Mouse (Mus musculus) erythroblast, embryonic 14.5 days (primary cell): ENCODE measurements around the gene Rbm41. TPM values are rescaled to one million over a fixed set of nuclear protein-coding genes. Genes with fewer than 3 reads are reported as not detected.

Experiments used
- H3K27me3 ChIP-seq: 2 replicates; pipeline ENCODE4 v1.6.1; 2012; ENCODE audit warnings: inconsistent platforms; ENCODE audit not compliant: control insufficient read depth
- H3K36me3 ChIP-seq: 2 replicates; pipeline ENCODE4 v1.6.1; 2012; ENCODE audit warnings: mild to moderate bottlenecking, inconsistent platforms; ENCODE audit not compliant: control insufficient read depth
- H3K4me1 ChIP-seq: 2 replicates; pipeline ENCODE4 v1.6.1; 2012; ENCODE audit warnings: inconsistent platforms; ENCODE audit not compliant: control insufficient read depth
- H3K4me3 ChIP-seq: replicated peaks from 2 replicates; pipeline ENCODE3; 2012; ENCODE audit warnings: moderate library complexity, mild to moderate bottlenecking, inconsistent platforms
- H3K9me3 ChIP-seq: 2 replicates; pipeline ENCODE4 v1.6.1; 2012; ENCODE audit warnings: low read length, inconsistent platforms, mixed read lengths; ENCODE audit not compliant: control insufficient read depth
- GATA1 ChIP-seq: IDR thresholded peaks from 2 replicates; pipeline ENCODE4 v1.6.1; 2012; ENCODE audit warnings: low read length, inconsistent platforms, mixed read lengths
- TAL1 ChIP-seq: IDR thresholded peaks from 3 replicates; pipeline ENCODE4 v1.6.1; 2012; ENCODE audit warnings: low read length, inconsistent platforms, mixed read lengths
- polyA plus RNA-seq: library from polyadenylated mRNA; stranded (reverse); fragments of >175 nt; gene quantifications from 2 replicates; pipeline ENCODE4 v1.2.3, GENCODE M21; 2012

The Rbm41 gene
- polyA plus RNA-seq, result 0.08 TPM in 1 of 2 replicates, not detected in the other

DNA sequence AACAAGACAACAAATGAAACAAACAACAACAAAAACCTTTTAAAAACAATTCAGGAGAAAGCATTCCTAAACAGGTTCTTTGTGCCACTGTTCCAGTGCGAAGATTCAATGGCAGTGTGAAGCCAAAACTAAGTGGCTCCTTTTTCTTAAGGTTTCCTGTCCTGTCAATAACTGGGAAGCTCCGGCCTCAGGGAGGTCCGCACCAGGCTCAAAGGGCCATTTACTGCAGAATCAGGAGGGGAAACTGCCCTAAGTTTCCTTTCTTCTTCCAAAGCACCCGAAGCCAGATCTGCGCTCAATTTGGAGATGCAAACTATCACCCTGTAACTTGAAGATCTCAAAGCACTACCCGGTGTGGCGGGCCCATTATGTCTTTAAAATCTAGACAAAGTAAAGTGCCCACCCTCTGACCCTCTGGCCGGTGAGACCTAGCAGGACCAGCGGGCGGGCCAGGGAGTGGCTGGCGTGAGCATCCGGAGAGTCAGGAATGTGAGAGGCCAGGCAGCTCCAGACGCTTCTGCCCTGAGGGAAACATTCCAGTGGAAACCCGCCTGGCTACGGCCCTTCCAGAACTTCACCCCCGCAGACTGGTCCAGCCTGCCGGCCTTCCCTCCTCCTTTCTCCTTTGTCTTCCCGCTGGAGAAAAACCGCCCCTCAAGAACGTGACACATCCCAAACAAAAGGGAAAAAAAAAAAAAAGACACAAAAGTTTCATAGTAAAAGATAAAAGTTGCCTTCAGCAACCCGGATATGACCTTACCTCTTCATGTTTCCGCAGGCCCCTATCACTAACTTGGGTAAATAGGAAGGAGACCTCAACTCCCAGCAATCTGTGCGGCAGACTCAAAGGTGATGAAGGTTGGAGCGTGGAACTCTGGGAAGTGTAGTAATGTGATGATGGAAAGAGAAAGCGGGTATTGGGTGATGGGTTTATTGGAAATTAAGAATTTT, at the start of gene Rbm41:
Gene Rbm41 (minus strand): TSS at position 856 of the 951 bp plus-strand sequence.
- Histone ChIP-seq H3K36me3 (peaks cover 2% of the 10 kb centered on the region), H3K4me1 (0 out of 2 replicates have a peak, but pooled peaks cover 1% of the 10 kb centered on the region), H3K4me3 (peak within 1 kb of the TSS; percentile 70), H3K9me3 (no peaks in the 10 kb centered on the region), H3K27me3 (no peaks in the 10 kb centered on the region)
- TF ChIP-seq TAL1, result no peak
- no peak for TF ChIP-seq GATA1

DNA sequence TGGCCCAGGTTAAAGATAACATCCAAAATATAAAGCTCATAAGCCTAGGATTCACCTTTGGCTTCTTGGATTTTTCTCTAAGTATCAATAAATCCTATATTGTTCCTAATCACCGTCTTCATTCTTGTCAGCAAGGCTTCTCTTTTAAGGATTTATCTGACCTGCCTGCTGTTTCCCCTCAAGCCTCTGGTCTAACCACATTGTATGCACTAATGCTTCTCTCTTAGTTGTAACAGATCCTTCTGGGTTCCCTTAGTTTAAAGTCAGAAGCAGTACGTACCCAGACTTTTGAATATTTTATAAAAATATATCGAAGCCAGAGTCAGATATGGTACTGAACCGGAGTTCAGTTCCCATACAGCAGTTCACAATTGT, 283 bp upstream of the Rbm41 start:
- H3K27me3 ChIP-seq, result no peaks in the 10 kb centered on the region
- H3K4me3 ChIP-seq, result peak overlapping the region; percentile 70
- H3K9me3 ChIP-seq, result no peaks in the 10 kb centered on the region
- no peaks in the 10 kb centered on the region; the same call in none of the 2 replicates for H3K36me3 ChIP-seq
- H3K4me1 ChIP-seq, result 0 out of 2 replicates have a peak, but pooled peaks cover 1% of the 10 kb centered on the region
- TF ChIP-seq TAL1 (no peak), GATA1 (no peak)

DNA sequence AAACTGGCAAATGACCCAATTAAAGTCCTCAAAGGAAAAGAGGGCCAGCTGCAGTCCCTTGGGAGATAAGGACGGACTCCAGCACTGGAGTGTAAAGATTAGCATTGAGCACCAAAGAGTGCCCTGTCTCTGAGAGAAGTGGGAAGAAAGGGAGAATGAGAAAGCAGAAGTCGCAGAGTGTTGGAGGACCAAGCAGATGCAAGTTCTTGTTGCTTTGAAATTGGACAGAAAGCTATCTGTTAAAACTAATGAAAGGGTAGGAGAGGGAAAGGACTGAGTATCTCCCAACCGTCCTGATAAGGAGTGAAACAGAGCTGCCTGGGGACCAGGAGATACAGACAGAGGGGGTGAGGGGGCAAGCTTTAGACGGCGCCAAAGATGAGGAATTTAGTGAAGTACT, 16.3 kb downstream of the Rbm41 start:
- Histone ChIP-seq H3K27me3 (no peaks in the 10 kb centered on the region), H3K9me3 (no peaks in the 10 kb centered on the region), H3K36me3 (peaks cover 3% of the 10 kb centered on the region), H3K4me1 (peaks cover 15% of the 10 kb centered on the region), H3K4me3 (peak overlapping the region; percentile 26)
- peak; percentile 40; the same call in 2 of the 3 replicates for TF ChIP-seq TAL1
- peak; percentile 37; the same call in 1 of the 2 replicates for TF ChIP-seq GATA1

DNA sequence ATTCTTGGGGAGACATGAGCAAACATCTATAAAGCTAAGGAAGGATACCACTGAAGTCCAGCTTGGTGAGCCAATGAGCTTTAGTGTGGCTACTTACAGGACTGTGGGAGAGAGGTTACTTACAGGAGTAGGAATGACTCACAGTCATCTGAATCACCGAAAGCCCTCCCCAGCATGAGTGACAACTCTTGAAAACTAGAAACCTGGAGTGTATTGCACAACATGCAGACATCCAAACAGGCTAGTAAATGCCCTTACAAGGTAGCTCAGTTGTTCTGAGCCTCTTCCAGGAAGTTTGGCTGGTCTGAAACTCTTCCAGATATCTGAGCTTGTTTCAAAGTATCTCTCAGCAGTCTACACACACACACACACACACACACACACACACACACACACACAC, 64.9 kb downstream of the Rbm41 start:
- Histone ChIP-seq H3K36me3 (no peaks in the 10 kb centered on the region), H3K4me1 (no peaks in the 10 kb centered on the region), H3K4me3 (no peak overlapping the region), H3K27me3 (no peaks in the 10 kb centered on the region), H3K9me3 (no peaks in the 10 kb centered on the region)
- no peak for TF ChIP-seq GATA1
- no peak for TF ChIP-seq TAL1

DNA sequence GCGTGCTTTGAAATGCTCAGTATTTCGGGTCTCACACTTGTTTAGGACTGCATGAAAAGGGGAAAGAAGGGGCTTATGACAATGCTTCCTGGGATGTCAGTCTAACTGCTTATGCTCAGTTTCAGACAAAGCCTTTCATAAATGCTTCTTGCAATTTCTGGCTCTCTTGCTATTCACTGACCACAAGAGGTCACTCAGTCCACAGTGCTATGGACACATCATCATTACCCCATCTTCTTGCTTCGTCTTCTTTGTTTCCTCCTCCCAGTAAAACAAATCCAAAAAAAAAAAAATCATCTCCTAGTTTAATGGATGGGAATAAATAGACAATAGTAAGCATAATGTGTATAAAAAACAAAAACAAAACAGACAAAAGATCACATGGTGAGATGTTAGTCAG, 65.9 kb downstream of the Rbm41 start:
- TF ChIP-seq GATA1, result no peak
- no peak for TF ChIP-seq TAL1
- Histone ChIP-seq H3K9me3 (no peaks in the 10 kb centered on the region), H3K27me3 (no peaks in the 10 kb centered on the region), H3K36me3 (no peaks in the 10 kb centered on the region), H3K4me3 (no peak overlapping the region), H3K4me1 (no peaks in the 10 kb centered on the region)

DNA sequence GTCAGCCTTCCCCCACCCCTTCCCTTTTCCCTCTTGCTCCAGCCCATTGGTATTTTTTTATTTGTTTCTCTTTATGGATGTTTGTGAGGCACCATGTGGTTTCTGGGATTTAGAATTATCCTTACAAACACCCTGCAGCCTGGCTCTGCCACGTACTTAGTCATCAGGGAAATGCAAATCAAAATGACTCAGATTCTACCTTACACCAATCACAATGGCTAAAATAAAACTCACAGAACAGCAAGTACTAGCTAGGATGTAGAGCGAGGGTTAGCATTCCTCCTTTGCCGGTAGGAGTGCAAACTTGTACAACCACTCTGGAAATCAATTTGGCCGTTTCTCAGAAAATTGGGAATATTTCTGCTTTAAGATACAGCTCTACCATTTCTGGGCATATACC, 77.8 kb downstream of the Rbm41 start:
- TF ChIP-seq GATA1 (no peak), TAL1 (no peak)
- no peak overlapping the region for H3K4me3 ChIP-seq
- no peaks in the 10 kb centered on the region for H3K27me3 ChIP-seq
- H3K9me3 ChIP-seq, result no peaks in the 10 kb centered on the region
- no peaks in the 10 kb centered on the region for H3K36me3 ChIP-seq
- H3K4me1 ChIP-seq, result no peaks in the 10 kb centered on the region

DNA sequence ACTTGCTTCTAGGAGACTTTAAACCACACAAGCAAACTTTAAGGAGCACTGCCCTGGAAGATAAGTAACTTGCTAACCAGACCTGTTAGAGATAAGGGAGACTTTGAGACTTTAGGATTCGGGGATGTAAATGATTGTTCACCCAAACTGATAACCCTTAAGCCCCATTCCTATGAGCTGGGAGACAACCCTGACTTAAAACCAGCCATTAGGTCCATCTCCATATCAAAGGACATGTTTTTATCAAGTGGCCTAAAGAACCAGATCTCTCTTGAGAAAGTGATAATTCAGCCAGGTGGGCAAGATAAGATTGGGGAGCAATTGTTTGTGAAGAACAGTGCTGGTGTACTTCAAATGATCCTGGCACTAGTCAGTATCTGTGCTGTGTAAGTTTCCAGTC, 107.0 kb downstream of the Rbm41 start:
- TF ChIP-seq GATA1, result no peak
- H3K36me3 ChIP-seq, result no peaks in the 10 kb centered on the region
- H3K4me3 ChIP-seq, result no peak overlapping the region

DNA sequence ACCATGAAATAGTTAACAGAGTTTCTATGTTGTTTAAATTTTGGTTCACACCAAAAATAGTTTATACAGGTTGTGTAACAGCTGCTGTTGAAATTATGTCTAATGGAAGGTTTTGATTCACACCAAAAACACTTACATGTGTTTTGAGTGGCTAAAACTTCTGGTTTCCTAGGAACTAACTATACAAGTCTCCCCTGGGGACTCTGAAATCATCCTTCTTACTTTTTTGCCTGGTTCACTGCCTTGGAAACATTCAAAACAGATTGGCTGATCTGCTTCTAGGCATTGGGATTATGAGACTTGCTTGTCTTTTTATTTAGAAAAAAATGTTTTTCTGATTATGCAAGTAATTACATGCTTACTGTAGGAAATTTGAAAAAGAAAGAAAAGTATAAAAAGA, 115.2 kb downstream of the Rbm41 start:
- H3K27me3 ChIP-seq, result no peaks in the 10 kb centered on the region
- TF ChIP-seq GATA1 (no peak), TAL1 (no peak)
- no peak overlapping the region for H3K4me3 ChIP-seq
- no peaks in the 10 kb centered on the region for H3K9me3 ChIP-seq
- H3K4me1 ChIP-seq, result no peaks in the 10 kb centered on the region
- H3K36me3 ChIP-seq, result no peaks in the 10 kb centered on the region

More for the DNA sequence above, 107.0 kb downstream of the Rbm41 start:
- H3K9me3 ChIP-seq, result no peaks in the 10 kb centered on the region
- H3K27me3 ChIP-seq, result no peaks in the 10 kb centered on the region
- no peaks in the 10 kb centered on the region for H3K4me1 ChIP-seq

DNA sequence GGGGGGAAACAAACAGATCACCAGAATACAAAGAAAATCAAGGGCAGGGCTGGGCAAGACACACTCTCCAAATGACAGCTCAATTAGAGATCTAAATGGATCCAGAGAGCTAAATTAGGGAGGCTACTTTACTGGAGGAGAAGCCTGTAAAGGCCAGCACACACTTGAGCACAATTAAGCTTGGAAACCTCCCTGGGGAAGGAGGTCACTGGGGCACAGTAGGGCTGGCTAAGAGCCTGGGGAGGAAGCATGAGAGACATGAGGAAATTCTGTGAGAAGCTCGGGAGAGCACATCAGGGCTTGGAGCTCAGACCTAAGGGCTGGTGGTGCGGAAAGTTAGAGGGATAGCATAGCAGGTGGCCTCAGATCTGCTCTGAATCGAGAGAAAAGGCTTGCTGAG, 120.5 kb downstream of the Rbm41 start:
- no peaks in the 10 kb centered on the region for H3K9me3 ChIP-seq
- no peak for TF ChIP-seq GATA1
- no peak for TF ChIP-seq TAL1
- H3K36me3 ChIP-seq, result no peaks in the 10 kb centered on the region
- H3K27me3 ChIP-seq, result no peaks in the 10 kb centered on the region; the same call in 1 of the 2 replicates
- H3K4me3 ChIP-seq, result no peak overlapping the region
- no peaks in the 10 kb centered on the region for H3K4me1 ChIP-seq
